Mouse (Mus musculus): ENCODE measurements around the gene Ces3a. TPM values are rescaled to one million over a fixed set of nuclear protein-coding genes. Genes with fewer than 3 reads are reported as not detected.
"Not testable (repeated sequence)": the region's sequence is repeated elsewhere in the genome, so short reads cannot be mapped to it uniquely, and the experiment has no call there.

Gene Ces3a
- polyA plus RNA-seq, 1 experiment from 2014 or later = not detected

- Histone ChIP-seq H3K4me3 (ENCODE audit: low read depth, low read length) (no peak overlapping the region), H3K9me3 (ENCODE audit: control insufficient read depth, low read length) (no peaks in the 10 kb centered on the region), H3K9ac (ENCODE audit: low read length) (no peak overlapping the region), H3K36me3 (ENCODE audit: control insufficient read depth, insufficient read depth, low read length) (no peaks in the 10 kb centered on the region), H3K4me2 (ENCODE audit: low read depth) (no peak overlapping the region), H3K4me1 (ENCODE audit: control insufficient read depth, insufficient read depth, low read length) (no peaks in the 10 kb centered on the region), H3K27ac (ENCODE audit: low read depth, low read length) (no peak overlapping the region), H3K27me3 (ENCODE audit: control insufficient read depth, insufficient read depth, low read length) (no peaks in the 10 kb centered on the region)
- DNase-seq (ENCODE audit: low spot score) (no peak), ATAC-seq (ENCODE audit: insufficient read depth, low FRiP score, low TSS enrichment) (no peak)
- 59% methylated on average over 1 of the region's 1 CpGs for WGBS
Observed at GRCm38 (mm10) chr8:105043510-105043909, 4.9 kb upstream of the Ces3a start.

- WGBS = 91% methylated on average over 3 of the region's 3 CpGs
- no peak for DNase-seq (ENCODE audit: low spot score)
- no peaks in the 10 kb centered on the region for H3K9me3 ChIP-seq (ENCODE audit: control insufficient read depth, low read length)
Observed at GRCm38 (mm10) chr8:105045824-105046401, 2.5 kb upstream of the Ces3a start.

GRCm38 (mm10) chr8:105056211-105056610, 7.8 kb downstream of the Ces3a start:
- H3K4me2 ChIP-seq (ENCODE audit: low read depth) = no peak overlapping the region
- no peak overlapping the region for H3K4me3 ChIP-seq (ENCODE audit: low read depth, low read length)
- H3K9me3 ChIP-seq (ENCODE audit: control insufficient read depth, low read length) = no peaks in the 10 kb centered on the region
- no peaks in the 10 kb centered on the region for H3K4me1 ChIP-seq (ENCODE audit: control insufficient read depth, insufficient read depth, low read length)
- 95% methylated on average over 4 of the region's 4 CpGs for WGBS
- ATAC-seq (ENCODE audit: insufficient read depth, low FRiP score, low TSS enrichment) = no peak
- no peaks in the 10 kb centered on the region for H3K27me3 ChIP-seq (ENCODE audit: control insufficient read depth, insufficient read depth, low read length)
- no peak overlapping the region for H3K27ac ChIP-seq (ENCODE audit: low read depth, low read length)
- DNase-seq (ENCODE audit: low spot score) = no peak
- no peak overlapping the region for H3K9ac ChIP-seq (ENCODE audit: low read length)
- no peaks in the 10 kb centered on the region for H3K36me3 ChIP-seq (ENCODE audit: control insufficient read depth, insufficient read depth, low read length)

More at GRCm38 (mm10) chr8:105045824-105046401, 2.5 kb upstream of the Ces3a start:
- no peak overlapping the region for H3K27ac ChIP-seq (ENCODE audit: low read depth, low read length)
- no peak overlapping the region for H3K9ac ChIP-seq (ENCODE audit: low read length)
- H3K27me3 ChIP-seq (ENCODE audit: control insufficient read depth, insufficient read depth, low read length) = no peaks in the 10 kb centered on the region
- no peak overlapping the region for H3K4me3 ChIP-seq (ENCODE audit: low read depth, low read length)
- no peak for ATAC-seq (ENCODE audit: insufficient read depth, low FRiP score, low TSS enrichment)
- no peaks in the 10 kb centered on the region for H3K4me1 ChIP-seq (ENCODE audit: control insufficient read depth, insufficient read depth, low read length)
- H3K4me2 ChIP-seq (ENCODE audit: low read depth) = no peak overlapping the region
- no peaks in the 10 kb centered on the region for H3K36me3 ChIP-seq (ENCODE audit: control insufficient read depth, insufficient read depth, low read length)

DNA sequence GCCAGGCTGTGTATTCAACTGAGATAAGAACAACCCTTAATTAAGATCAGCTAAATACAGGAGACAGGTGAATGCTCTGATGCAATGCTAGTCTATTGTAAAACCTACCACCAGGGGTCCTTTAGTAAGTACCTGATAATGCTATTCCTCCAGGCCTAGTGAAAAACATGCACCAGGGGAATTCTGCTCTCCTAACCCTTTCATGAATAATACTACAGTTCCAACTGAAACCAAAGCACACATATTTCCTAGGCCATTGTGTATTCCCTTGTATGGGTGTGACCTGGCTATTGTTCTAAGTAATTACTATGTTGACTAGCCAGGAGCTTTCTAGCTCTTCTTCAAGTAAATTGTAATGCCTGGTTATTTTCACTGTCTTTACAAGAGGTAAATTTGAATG, 11.7 kb downstream of the Ces3a start:
- Histone ChIP-seq H3K36me3 (ENCODE audit: control insufficient read depth, insufficient read depth, low read length) (no peaks in the 10 kb centered on the region), H3K9me3 (ENCODE audit: control insufficient read depth, low read length) (no peaks in the 10 kb centered on the region), H3K4me1 (ENCODE audit: control insufficient read depth, insufficient read depth, low read length) (no peaks in the 10 kb centered on the region), H3K4me2 (ENCODE audit: low read depth) (no peak overlapping the region), H3K27ac (ENCODE audit: low read depth, low read length) (no peak overlapping the region), H3K9ac (ENCODE audit: low read length) (no peak overlapping the region), H3K27me3 (ENCODE audit: control insufficient read depth, insufficient read depth, low read length) (no peaks in the 10 kb centered on the region), H3K4me3 (ENCODE audit: low read depth, low read length) (no peak overlapping the region)
- no peak for ATAC-seq (ENCODE audit: insufficient read depth, low FRiP score, low TSS enrichment)
- no peak for DNase-seq (ENCODE audit: low spot score)

DNA sequence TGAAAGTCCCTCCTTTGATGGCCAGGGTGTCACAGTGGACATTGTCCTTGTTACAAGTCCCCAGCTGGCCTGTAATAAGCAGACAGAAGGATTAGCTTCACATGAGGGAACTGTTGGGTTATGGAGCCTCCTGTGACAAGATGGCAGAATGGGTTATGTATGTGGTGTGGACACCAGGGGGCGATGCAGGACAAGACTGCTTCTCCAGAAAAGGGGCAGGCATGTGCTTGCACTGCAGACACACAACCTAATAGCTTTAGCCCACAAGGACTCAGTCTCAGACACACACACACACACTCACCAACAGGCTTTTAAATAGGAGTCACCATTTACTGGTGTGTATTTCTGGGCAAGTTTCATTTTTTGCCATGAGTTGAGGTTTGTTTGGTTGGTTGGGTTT, 18.4 kb downstream of the Ces3a start:
- WGBS = 8% methylated on average over 1 of the region's 1 CpGs
- ATAC-seq (ENCODE audit: insufficient read depth, low FRiP score, low TSS enrichment) = peak; percentile 55

DNA sequence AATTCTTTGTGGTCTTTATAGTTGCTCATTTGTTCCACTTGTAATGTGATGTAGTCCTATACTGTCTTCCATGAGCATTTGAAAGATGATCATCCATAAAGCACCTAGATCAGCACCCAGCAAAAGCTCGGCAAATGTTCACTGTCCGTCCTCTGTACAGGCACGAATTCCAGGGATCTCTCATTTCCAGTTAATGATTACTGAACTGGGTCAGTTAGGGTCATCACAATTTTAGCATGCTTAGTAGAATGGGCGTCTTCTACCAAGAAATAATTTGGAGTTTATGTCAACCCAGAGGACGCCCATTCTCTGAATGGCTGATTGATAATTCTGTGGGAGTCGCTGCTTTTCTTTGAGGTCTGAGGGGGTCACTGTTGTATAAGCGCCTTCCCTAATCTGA, 19.5 kb downstream of the Ces3a start:
- WGBS = 69% methylated on average over 7 of the region's 7 CpGs
- H3K4me1 ChIP-seq (ENCODE audit: control insufficient read depth, insufficient read depth, low read length); DNase-seq (ENCODE audit: low spot score): not testable (repeated sequence)

More for the DNA sequence above, 18.4 kb downstream of the Ces3a start:
- H3K27me3 ChIP-seq (ENCODE audit: control insufficient read depth, insufficient read depth, low read length) = no peaks in the 10 kb centered on the region
- no peaks in the 10 kb centered on the region for H3K36me3 ChIP-seq (ENCODE audit: control insufficient read depth, insufficient read depth, low read length)
- H3K27ac ChIP-seq (ENCODE audit: low read depth, low read length) = no peak overlapping the region
- no peaks in the 10 kb centered on the region for H3K9me3 ChIP-seq (ENCODE audit: control insufficient read depth, low read length)
- H3K4me2 ChIP-seq (ENCODE audit: low read depth) = no peak overlapping the region
- H3K4me1 ChIP-seq (ENCODE audit: control insufficient read depth, insufficient read depth, low read length) = no peaks in the 10 kb centered on the region
- peak; percentile 66 for DNase-seq (ENCODE audit: low spot score)
- H3K4me3 ChIP-seq (ENCODE audit: low read depth, low read length) = no peak overlapping the region
- H3K9ac ChIP-seq (ENCODE audit: low read length) = no peak overlapping the region

GRCm38 (mm10) chr8:105068971-105069370, 20.6 kb downstream of the Ces3a start:
- Histone ChIP-seq H3K4me2 (ENCODE audit: low read depth) (no peak overlapping the region), H3K27me3 (ENCODE audit: control insufficient read depth, insufficient read depth, low read length) (no peaks in the 10 kb centered on the region), H3K4me1 (ENCODE audit: control insufficient read depth, insufficient read depth, low read length) (no peaks in the 10 kb centered on the region), H3K4me3 (ENCODE audit: low read depth, low read length) (no peak overlapping the region), H3K9ac (ENCODE audit: low read length) (no peak overlapping the region), H3K9me3 (ENCODE audit: control insufficient read depth, low read length) (no peaks in the 10 kb centered on the region), H3K27ac (ENCODE audit: low read depth, low read length) (no peak overlapping the region), H3K36me3 (ENCODE audit: control insufficient read depth, insufficient read depth, low read length) (no peaks in the 10 kb centered on the region)
- DNase-seq (ENCODE audit: low spot score) = no peak
- no peak for ATAC-seq (ENCODE audit: insufficient read depth, low FRiP score, low TSS enrichment)

More for the DNA sequence above, 19.5 kb downstream of the Ces3a start:
- not testable (repeated sequence) for ATAC-seq (ENCODE audit: insufficient read depth, low FRiP score, low TSS enrichment); H3K4me2 ChIP-seq (ENCODE audit: low read depth); H3K9ac ChIP-seq (ENCODE audit: low read length); H3K27me3 ChIP-seq (ENCODE audit: control insufficient read depth, insufficient read depth, low read length); H3K9me3 ChIP-seq (ENCODE audit: control insufficient read depth, low read length); H3K4me3 ChIP-seq (ENCODE audit: low read depth, low read length); H3K27ac ChIP-seq (ENCODE audit: low read depth, low read length); H3K36me3 ChIP-seq (ENCODE audit: control insufficient read depth, insufficient read depth, low read length)

GRCm38 (mm10) chr8:105076601-105077000, 28.2 kb downstream of the Ces3a start:
- no peaks in the 10 kb centered on the region for H3K36me3 ChIP-seq (ENCODE audit: control insufficient read depth, insufficient read depth, low read length)
- no peaks in the 10 kb centered on the region for H3K9me3 ChIP-seq (ENCODE audit: control insufficient read depth, low read length)
- ATAC-seq (ENCODE audit: insufficient read depth, low FRiP score, low TSS enrichment) = no peak
- H3K9ac ChIP-seq (ENCODE audit: low read length) = no peak overlapping the region
- H3K4me3 ChIP-seq (ENCODE audit: low read depth, low read length) = no peak overlapping the region
- H3K4me2 ChIP-seq (ENCODE audit: low read depth) = no peak overlapping the region
- H3K4me1 ChIP-seq (ENCODE audit: control insufficient read depth, insufficient read depth, low read length) = no peaks in the 10 kb centered on the region
- H3K27ac ChIP-seq (ENCODE audit: low read depth, low read length) = no peak overlapping the region
- 94% methylated on average over 4 of the region's 4 CpGs for WGBS
- no peaks in the 10 kb centered on the region for H3K27me3 ChIP-seq (ENCODE audit: control insufficient read depth, insufficient read depth, low read length)
- no peak for DNase-seq (ENCODE audit: low spot score)

- Histone ChIP-seq H3K27ac (ENCODE audit: low read depth, low read length) (no peak overlapping the region), H3K4me2 (ENCODE audit: low read depth) (no peak overlapping the region), H3K9ac (ENCODE audit: low read length) (no peak overlapping the region), H3K9me3 (ENCODE audit: control insufficient read depth, low read length) (no peaks in the 10 kb centered on the region), H3K27me3 (ENCODE audit: control insufficient read depth, insufficient read depth, low read length) (no peaks in the 10 kb centered on the region), H3K36me3 (ENCODE audit: control insufficient read depth, insufficient read depth, low read length) (no peaks in the 10 kb centered on the region), H3K4me1 (ENCODE audit: control insufficient read depth, insufficient read depth, low read length) (no peaks in the 10 kb centered on the region), H3K4me3 (ENCODE audit: low read depth, low read length) (no peak overlapping the region)
- ATAC-seq (ENCODE audit: insufficient read depth, low FRiP score, low TSS enrichment) (no peak), DNase-seq (ENCODE audit: low spot score) (no peak)
- 80% methylated on average over 6 of the region's 6 CpGs for WGBS
Observed at GRCm38 (mm10) chr8:105077071-105077470, 28.7 kb downstream of the Ces3a start.
